Mouse (Mus musculus) 416B (cell line): Measurements from ENCODE around the gene Hinfp.
"Not testable (repeated sequence)": the region's sequence is repeated elsewhere in the genome, so short reads cannot be mapped to it uniquely, and the experiment has no call there.

Source experiments
- DNase-seq: peaks from one replicate; pipeline ENCODE4 v3.0.0; 2011; ENCODE audit warnings: low read depth

The Hinfp gene

DNA sequence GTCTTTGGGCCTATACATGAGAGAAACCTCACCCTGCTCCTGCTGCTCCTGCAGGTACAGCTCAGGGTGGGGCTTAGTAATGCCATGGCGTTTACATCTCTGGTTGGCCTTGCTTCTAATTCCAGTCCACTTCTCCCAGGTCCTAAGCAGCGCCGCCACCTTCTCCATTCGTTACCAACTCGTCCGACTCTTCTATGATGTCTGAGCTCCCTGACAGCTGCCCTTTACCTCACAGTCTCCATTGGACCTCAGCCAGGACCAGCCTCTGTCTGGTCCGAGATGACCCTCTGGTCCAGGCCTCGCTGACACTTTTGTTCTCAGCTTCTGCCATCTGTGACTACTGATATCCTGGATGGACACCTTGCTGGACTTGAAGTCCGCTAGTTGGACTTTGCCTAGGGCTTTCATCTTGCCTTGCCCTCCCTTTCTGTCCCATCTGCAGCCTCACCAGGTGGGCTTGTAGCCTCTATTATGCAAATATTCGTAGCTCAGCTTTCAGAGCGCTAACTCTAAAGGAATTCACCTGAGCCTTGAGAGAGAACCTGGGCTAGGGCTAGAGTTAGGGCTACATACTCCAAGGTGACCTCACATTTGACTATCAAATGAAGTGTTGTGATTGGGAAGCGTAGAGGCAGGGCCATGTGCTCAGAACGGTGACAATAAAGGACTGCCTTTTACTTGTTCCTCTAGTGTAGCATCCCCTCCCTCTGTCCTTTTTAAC lies 27.6 kb upstream of the Hinfp start:
- DNase-seq = no peak

DNA sequence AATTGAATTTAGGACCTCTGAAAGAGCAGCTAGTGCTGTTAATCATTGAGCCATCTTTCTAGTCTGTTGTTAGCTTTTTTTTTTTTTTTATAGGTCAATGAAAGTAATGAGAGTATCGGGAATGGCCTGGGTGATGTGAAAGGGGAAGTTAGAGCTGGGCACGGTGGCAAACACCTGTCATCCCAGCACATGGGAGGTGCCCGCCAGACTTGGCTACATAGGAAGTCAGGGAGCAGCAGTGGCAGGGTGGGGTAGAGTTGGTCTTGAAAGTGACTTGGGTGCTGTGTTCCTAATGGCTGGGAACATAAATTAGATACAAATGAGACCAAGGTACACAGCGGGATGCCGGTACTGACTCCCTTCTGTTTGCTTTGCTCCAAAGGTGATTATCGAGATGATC lies 25.3 kb upstream of the Hinfp start:
- DNase-seq = no peak

DNA sequence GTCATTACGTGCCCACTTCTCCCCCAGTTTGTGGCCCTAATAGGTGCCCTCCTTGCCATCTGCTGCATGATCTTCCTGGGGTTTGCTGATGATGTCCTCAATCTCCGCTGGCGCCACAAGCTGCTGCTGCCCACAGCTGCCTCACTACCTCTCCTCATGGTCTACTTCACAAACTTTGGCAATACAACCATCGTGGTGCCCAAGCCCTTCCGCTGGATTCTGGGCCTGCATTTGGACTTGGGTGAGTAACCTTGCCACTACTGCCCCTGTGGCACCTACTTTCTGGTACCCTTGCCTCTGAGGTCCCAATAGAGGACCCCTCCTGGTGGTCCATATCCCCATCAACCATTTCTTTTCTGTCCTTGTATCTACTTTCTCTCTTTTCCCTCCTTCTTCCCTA lies 22.5 kb upstream of the Hinfp start:
- no peak for DNase-seq

DNA sequence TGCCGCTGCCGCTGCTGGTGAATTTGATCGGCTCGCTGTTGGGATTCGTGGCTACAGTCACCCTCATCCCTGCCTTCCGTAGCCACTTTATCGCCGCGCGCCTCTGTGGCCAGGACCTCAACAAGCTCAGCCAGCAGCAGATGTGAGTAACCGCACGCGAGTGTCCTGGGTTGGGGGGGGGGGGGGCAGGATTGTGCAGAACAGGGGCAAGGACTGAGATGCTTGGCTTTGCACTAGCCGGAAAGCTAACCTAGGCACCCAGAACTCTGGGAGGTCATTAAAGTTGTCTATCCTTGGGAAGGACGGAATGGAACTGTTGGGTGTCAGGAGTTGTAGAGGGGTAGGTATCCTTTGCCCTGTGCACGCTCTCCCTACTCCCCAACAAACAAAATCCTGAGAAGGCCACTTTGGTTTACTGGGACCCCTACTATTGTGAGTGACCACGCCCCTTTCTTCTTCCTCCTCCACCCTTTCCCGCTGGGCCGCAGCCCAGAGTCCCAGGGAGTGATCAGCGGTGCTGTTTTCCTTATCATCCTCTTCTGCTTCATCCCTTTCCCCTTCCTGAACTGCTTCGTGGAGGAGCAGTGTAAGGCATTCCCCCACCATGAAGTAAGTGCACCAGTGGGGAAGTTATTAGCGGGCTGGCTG lies 21.7 kb upstream of the Hinfp start:
- no peak for DNase-seq

DNA sequence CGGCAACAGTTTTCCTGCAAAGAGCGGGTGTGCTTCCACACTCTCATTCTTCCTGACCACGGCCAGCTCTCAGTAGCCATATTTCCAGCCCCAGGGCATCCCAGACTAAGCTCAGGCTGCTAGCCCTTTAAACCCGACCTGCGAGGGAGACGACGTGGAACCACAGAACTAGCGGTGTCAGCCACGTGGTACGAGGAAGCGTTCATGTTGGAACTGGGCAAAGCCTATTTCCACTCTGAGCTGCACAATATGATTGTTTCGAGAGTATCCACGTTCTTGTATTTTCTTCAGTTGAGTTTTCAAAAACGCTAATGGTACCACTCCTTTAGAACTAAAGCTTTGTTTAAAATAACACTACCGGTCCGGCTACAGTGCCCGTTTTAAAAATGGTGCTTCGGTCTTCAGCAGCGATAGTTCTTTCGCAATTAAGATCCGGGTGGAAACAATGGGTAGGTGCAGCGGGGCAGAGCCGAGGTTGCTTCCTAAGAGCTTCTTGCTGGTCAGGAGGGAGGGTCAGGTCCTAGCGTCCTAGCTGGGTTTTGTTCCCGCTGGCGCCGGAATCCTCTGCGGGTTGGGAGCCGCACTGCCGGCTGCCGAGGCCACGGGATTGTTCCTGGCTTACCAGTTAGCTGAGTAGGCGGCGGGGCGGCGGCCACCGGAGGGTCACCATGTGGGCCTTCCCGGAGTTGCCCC lies 21.0 kb upstream of the Hinfp start:
- peak; percentile 95 for DNase-seq

DNA sequence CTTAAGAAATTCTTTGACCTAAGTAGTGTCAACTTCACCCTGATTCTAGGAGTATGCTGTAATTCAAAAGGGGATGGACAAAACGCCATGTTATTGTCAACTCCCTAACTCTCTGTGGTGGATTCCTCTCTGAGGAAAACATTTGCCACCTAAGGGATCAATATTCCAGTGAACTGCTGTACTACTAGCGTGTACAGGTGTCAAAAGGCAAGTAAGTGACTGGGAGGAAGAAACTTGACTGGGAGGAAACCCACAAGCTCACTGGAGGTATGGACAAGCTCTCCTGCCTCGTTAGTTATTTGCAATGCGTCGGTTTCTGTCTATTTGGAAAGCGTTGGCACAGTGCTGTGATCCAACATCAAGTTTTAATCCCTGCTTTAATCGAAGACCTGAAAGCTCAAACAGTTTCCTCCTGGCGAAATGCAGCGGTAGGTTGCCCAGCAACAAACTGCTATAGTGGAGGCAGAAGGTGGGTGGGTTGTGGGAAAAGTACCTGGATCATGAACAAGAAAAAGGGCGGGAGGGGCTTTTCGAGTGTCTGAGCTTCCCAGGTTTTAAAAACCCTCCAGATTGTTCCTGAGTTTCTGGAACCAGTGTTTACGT lies 20.4 kb upstream of the Hinfp start, which contains the start of gene Dpagt1:
Dpagt1 (plus strand) TSS at position 252 of the 603 bp plus-strand sequence.
- DNase-seq = no peak

DNA sequence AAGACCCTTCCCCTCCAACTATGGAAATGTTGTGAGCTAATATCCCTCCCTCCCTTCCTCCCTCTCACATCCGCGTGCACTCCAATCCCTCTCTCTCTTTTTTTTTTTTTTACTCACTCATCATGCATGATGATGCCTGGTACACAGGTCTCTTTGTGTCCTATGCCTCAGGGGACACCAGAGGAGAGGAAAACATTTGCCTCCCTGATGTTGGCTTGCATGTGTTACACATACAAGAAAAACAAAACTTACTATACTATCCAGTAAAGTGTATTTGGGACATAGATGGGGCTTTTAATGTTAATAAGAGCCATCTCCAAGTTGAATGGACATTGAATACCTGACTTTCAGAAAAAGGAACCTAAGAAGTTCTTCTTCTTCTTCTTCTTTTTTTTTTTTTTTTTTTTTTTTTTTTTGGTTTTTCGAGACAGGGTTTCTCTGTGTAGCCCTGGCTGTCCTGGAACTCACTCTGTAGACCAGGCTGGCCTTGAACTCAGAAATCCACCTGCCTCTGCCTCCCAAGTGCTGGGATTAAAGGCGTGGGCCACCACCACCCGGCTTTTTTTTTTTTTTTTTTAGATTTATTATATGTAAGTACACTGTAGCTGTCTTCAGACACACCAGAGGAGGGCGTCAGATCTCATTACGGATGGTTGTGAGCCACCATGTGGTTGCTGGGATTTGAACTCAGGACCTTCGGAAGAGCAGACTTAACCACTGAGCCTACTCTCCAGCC lies 19.7 kb upstream of the Hinfp start:
- not testable (repeated sequence) for DNase-seq

- no peak for DNase-seq
These were observed 18.7 kb upstream of the Hinfp start for GRCm38 (mm10) chr9:44324147-44324546.

- DNase-seq = not testable (repeated sequence)
These were observed 18.2 kb upstream of the Hinfp start for GRCm38 (mm10) chr9:44323656-44324055.

- DNase-seq = no peak
These were observed 15.3 kb upstream of the Hinfp start for GRCm38 (mm10) chr9:44320799-44321133.

DNA sequence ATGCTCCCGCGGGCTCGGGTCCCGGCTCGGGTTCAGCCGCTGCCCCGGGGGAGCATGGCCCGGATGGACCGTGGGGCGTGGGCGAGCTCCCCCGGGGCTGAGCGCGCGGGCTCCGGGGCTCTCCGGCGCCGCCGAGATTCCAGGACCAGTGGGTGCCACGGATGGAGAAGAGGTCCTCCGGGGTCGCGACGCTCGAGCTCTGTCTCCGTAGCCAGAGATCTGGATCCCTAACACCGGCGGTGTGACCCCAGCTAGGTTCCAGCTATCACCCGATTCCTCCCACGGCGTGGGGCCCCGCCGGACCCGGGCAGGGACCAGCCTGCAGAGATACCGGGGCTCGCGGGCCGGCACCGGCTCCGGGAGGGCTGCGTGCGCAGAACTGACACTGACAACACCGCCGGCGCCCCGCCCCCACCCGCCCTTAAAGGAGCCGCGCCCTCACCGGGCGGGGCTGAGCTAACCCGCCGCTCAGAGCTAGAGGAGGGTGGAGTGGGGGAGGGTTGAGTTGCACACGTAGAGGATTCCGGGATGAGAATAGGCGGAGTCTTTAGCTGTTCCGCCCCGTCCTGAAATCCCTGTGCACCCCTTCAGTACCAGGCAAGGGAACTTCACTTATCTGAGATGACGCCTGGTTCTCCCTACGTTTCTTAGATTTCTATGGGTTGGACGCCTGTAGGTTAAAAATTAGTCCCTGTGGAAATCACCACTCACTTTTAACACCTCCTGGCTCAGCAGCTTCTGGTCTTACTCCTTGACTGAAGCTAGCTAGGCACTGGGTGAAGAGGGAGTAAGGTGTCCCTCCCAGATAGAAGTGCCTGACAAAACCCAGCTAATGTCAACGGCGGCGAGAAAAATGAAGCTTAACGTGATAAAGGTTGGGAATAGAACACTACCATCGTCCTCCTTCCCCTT lies 14.7 kb upstream of the Hinfp start, which contains the start of gene C2cd2l:
C2cd2l (minus strand) TSS at position 399 of the 912 bp plus-strand sequence.
- peak; percentile 94 for DNase-seq

DNA sequence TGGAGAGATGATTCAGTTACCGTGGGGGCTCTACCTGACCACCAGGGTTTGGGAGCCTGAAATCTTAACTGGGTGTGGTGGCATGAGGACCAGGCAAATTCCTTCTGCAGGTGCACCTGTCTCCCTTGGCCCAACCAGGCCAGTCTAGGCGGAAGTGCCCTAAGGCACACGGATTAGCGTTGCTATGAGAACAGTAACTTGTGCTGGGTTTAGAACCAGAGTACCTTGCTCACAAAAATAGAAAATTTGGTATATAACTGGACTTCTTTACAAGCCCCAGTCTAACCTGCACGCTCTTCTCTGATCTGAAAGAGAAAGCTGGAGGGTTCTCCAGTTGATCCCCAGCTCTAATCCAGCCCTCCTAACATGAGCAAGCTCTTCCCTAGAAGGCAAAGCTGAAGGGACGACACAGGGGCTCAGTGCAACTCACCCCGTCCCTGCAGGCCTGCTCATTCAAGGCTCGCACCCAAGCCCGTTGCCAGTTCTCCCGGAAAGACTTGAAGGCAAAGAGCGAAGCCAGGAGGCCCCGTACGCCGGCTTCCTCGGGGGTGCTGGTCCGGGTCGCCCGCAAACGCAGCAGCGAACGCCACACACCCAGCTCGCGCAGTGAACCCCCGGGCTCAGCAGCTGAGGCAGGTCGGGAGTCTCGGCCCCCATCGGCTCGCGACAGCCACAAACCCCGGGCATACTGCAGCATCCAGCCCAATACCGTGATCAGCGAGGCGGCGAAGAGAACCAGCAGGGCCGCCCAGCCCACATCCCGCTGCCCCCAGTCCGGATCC lies 13.8 kb upstream of the Hinfp start:
- no peak for DNase-seq

- DNase-seq = no peak
These were observed 13.3 kb upstream of the Hinfp start for GRCm38 (mm10) chr9:44318826-44319095.

GRCm38 (mm10) chr9:44318076-44318825 lies 12.8 kb upstream of the Hinfp start:
- DNase-seq = no peak

GRCm38 (mm10) chr9:44317452-44317851 lies 12.0 kb upstream of the Hinfp start:
- DNase-seq = no peak

- DNase-seq = no peak
These were observed 9.4 kb upstream of the Hinfp start for GRCm38 (mm10) chr9:44314910-44315309.

GRCm38 (mm10) chr9:44314257-44314547 lies 8.7 kb upstream of the Hinfp start:
- DNase-seq = no peak

DNA sequence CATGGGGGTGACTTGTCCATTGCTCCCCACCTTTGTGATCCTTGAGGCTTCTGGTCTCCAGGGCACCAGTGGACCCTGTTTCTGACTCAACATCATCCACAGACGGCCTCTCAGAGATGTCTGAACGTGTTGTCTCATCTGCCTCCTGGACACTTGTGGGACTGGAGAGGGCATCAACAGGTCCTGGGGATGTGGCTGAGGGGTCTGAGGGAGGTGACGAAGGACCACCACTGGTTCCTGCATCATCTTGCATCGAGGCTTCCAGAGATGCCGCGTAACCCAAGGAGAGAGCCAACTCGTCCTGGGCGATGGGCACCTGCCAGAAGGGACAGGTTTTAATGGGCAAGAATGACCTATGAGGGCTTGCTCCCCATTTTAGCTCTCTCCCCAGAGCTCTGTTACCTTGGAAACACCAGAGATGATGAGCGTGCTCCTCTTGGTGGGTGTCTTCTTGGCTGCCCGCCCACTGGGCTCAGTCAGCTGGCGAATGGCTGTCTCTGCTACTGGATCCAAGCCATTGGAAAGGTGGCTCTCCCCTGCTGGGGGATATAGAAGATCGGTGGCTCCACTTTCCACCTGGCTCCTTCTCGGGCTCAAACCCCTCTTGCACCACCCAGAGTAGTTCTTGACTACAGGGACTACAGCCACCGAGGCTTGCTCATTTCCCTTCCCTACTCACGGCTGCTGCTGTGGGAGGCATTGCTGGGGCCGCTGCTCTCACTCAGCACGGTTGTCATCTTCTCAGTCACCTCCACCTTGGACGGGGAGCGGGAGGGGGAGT lies 8.2 kb upstream of the Hinfp start:
- DNase-seq = no peak
